16 mouse cellular contexts compared by ENCODE assay signal in genomic region chr17:14697096-14697495, GRCm38 (mm10).
"Had no signal": no experiment of that assay in that cellular context is flagged by ENCODE, and none has a peak within 500 bp of the region (broad histone marks: within the 10 kb centered on the region; RNA-seq: fewer than 3 reads in every experiment).

No protein-coding gene starts in this region.

- H3K27me3 ChIP-seq: intestine, embryonic 15.5 days; limb, embryonic 12.5 days; liver, embryonic 13.5 days; neural tube, embryonic 15.5 days had no signal

- DNase-seq: kidney, adult 18-20 months; kidney, postnatal 36 days; liver; liver, embryonic 13.5 days; liver, postnatal 0 days; midbrain, embryonic 14.5 days; right cerebral cortex, adult 18-20 months; right cerebral cortex, postnatal 25 days; thymus, postnatal 36 days had no signal

- H3K4me2 ChIP-seq: intestine, embryonic 15.5 days; limb, embryonic 12.5 days; liver, embryonic 13.5 days; neural tube, embryonic 15.5 days had no signal

- H3K9me3 ChIP-seq: intestine, embryonic 15.5 days; limb, embryonic 12.5 days; liver, embryonic 13.5 days; midbrain, embryonic 10.5 days; neural tube, embryonic 15.5 days had no signal

- H3K4me1 ChIP-seq: liver, embryonic 13.5 days had no signal

- H3K27ac ChIP-seq: intestine, embryonic 15.5 days; layer of hippocampus, adult 2 months; left cerebral cortex, adult 2 months; limb, embryonic 12.5 days; liver, embryonic 13.5 days; midbrain, embryonic 10.5 days; neural tube, embryonic 15.5 days had no signal

- H3K4me3 ChIP-seq: intestine, embryonic 15.5 days; layer of hippocampus, adult 2 months; left cerebral cortex, adult 2 months; limb, embryonic 12.5 days; liver, embryonic 13.5 days; midbrain, embryonic 10.5 days; myocyte; neural tube, embryonic 15.5 days had no signal

- H3K36me3 ChIP-seq: intestine, embryonic 15.5 days; limb, embryonic 12.5 days; liver, embryonic 13.5 days; midbrain, embryonic 10.5 days; neural tube, embryonic 15.5 days had no signal

- ATAC-seq: intestine, embryonic 15.5 days; liver, postnatal 0 days had no signal

- H3K9ac ChIP-seq: intestine, embryonic 15.5 days; limb, embryonic 12.5 days; liver, embryonic 13.5 days; liver, postnatal 0 days; neural tube, embryonic 15.5 days had no signal
